Mouse (Mus musculus) left cerebral cortex, postnatal 25 days (tissue): ENCODE results near the gene Slfn9. TPM values are rescaled to one million over a fixed set of nuclear protein-coding genes. Genes with fewer than 3 reads are reported as not detected.

Experiments used
- microRNA-seq, 2 experiments: library from miRNA; unstranded; fragments of <30 nt; microRNA quantifications; one replicate each; pipeline ENCODE4 v1.2.0; 2022
- total RNA-seq, 2 experiments: library from RNA; stranded (reverse); gene quantifications; 2 replicates each; pipeline ENCODE4 v1.2.3; 2021

The Slfn9 gene
- total RNA-seq, 2 experiments from 2014 or later = 0.48 to 0.57 TPM

Small RNAs within 50 kb of the gene (microRNA-seq; reads per million reads assigned to microRNA genes)
- gene Gm27598 = 0 reads per million in 2 experiments
- gene Mir7679 = 0 reads per million in 2 experiments

Other genes with a start within 250 kb of the Slfn9 start
- under 1 TPM in 1 of 2 experiments, not detected in 1; 0.25 TPM for gene Cct6b, start 227.5 kb downstream of the Slfn9 start, total RNA-seq
- 10 to 100 TPM; 15.5 to 17.3 TPM for gene Zfp830, start 227.5 kb downstream of the Slfn9 start, total RNA-seq
- 10 to 100 TPM; 23.1 to 26.4 TPM for gene Lig3, start 210.7 kb downstream of the Slfn9 start, total RNA-seq
- gene Rffl, start 120.6 kb downstream of the Slfn9 start, total RNA-seq = 1 to 10 TPM; 8.6 to 9.7 TPM
- gene Rad51d, start 101.2 kb downstream of the Slfn9 start, total RNA-seq = 10 to 100 TPM; 14.1 to 16.6 TPM
- not detected for gene Fndc8, start 99.7 kb downstream of the Slfn9 start, total RNA-seq
- gene Nle1, start 83.4 kb downstream of the Slfn9 start, total RNA-seq = 10 to 100 TPM; 32.3 to 32.8 TPM
- 1 to 10 TPM; 1.8 to 3.1 TPM for gene Unc45b, start 81.3 kb downstream of the Slfn9 start, total RNA-seq
- 1 to 10 TPM; 4.4 to 4.5 TPM for gene Slfn5, start 40.5 kb downstream of the Slfn9 start, total RNA-seq
- gene Slfn8, start 29.0 kb upstream of the Slfn9 start, total RNA-seq = under 1 TPM; 0.50 to 0.87 TPM
- gene Slfn2, start 73.3 kb upstream of the Slfn9 start, total RNA-seq = 1 to 10 TPM; 1.3 to 1.6 TPM
- gene Slfn1, start 125.0 kb upstream of the Slfn9 start, total RNA-seq = not detected
- gene Slfn4, start 183.4 kb upstream of the Slfn9 start, total RNA-seq = not detected
- gene Slfn3, start 199.5 kb upstream of the Slfn9 start, total RNA-seq = under 1 TPM; 0.28 to 0.37 TPM